Mouse (Mus musculus) lung, postnatal 25 days (tissue): ENCODE measurements around the gene Phkg2.

ENCODE experiments used
- DNase-seq: peaks from one replicate; pipeline ENCODE4 v3.0.0; 2022; ENCODE audit warnings: low spot score

Phkg2 gene

GRCm38 (mm10) chr7:127572895-127573471 lies at the start of gene Phkg2:
Phkg2 (plus strand) TSS chr7:127573340.
- DNase-seq = peak; percentile 99

- no peak for DNase-seq
These were observed 31.5 kb upstream of the Phkg2 start for GRCm38 (mm10) chr7:127541671-127542070.

GRCm38 (mm10) chr7:127549116-127549835 lies 23.9 kb upstream of the Phkg2 start:
- no peak for DNase-seq

GRCm38 (mm10) chr7:127551558-127551957 lies 21.6 kb upstream of the Phkg2 start:
- no peak for DNase-seq

GRCm38 (mm10) chr7:127560580-127560979 lies 12.6 kb upstream of the Phkg2 start:
- no peak for DNase-seq

GRCm38 (mm10) chr7:127561340-127561858 lies 11.7 kb upstream of the Phkg2 start, which contains the start of gene Tmem265:
Tmem265 (plus strand) TSS chr7:127561390.
- DNase-seq = peak; percentile 18

- DNase-seq = peak; percentile 48
These were observed 8.6 kb upstream of the Phkg2 start for GRCm38 (mm10) chr7:127564381-127565150.

GRCm38 (mm10) chr7:127573503-127574008 lies 416 bp downstream of the Phkg2 start:
- no peak for DNase-seq

GRCm38 (mm10) chr7:127574115-127574514 lies 975 bp downstream of the Phkg2 start:
- DNase-seq = no peak

GRCm38 (mm10) chr7:127583260-127583659 lies 10.1 kb downstream of the Phkg2 start:
- DNase-seq = no peak

GRCm38 (mm10) chr7:127585031-127585430 lies 11.9 kb downstream of the Phkg2 start:
- DNase-seq = peak; percentile 60

GRCm38 (mm10) chr7:127586149-127586548 lies 13.0 kb downstream of the Phkg2 start:
- DNase-seq = no peak

GRCm38 (mm10) chr7:127587196-127587595 lies 14.1 kb downstream of the Phkg2 start:
- DNase-seq = no peak

GRCm38 (mm10) chr7:127588011-127588871 lies 15.1 kb downstream of the Phkg2 start, which contains the start of the genes Ccdc189 and Rnf40:
Ccdc189 (minus strand) TSS chr7:127588595.
Rnf40 (plus strand) TSS chr7:127588767.
- DNase-seq = peak; percentile 98

- DNase-seq = no peak
These were observed 15.8 kb downstream of the Phkg2 start for GRCm38 (mm10) chr7:127588901-127589300.

GRCm38 (mm10) chr7:127589637-127590036 lies 16.5 kb downstream of the Phkg2 start:
- no peak for DNase-seq

- no peak for DNase-seq
These were observed 18.0 kb downstream of the Phkg2 start for GRCm38 (mm10) chr7:127591108-127591507.

- DNase-seq = no peak
These were observed 19.4 kb downstream of the Phkg2 start for GRCm38 (mm10) chr7:127592575-127592974.

- no peak for DNase-seq
These were observed 23.6 kb downstream of the Phkg2 start for GRCm38 (mm10) chr7:127596747-127597146.

- DNase-seq = no peak
These were observed 27.5 kb downstream of the Phkg2 start for GRCm38 (mm10) chr7:127600612-127601011.

- no peak for DNase-seq
These were observed 28.6 kb downstream of the Phkg2 start for GRCm38 (mm10) chr7:127601735-127602134.
